In the genomic region with DNA sequence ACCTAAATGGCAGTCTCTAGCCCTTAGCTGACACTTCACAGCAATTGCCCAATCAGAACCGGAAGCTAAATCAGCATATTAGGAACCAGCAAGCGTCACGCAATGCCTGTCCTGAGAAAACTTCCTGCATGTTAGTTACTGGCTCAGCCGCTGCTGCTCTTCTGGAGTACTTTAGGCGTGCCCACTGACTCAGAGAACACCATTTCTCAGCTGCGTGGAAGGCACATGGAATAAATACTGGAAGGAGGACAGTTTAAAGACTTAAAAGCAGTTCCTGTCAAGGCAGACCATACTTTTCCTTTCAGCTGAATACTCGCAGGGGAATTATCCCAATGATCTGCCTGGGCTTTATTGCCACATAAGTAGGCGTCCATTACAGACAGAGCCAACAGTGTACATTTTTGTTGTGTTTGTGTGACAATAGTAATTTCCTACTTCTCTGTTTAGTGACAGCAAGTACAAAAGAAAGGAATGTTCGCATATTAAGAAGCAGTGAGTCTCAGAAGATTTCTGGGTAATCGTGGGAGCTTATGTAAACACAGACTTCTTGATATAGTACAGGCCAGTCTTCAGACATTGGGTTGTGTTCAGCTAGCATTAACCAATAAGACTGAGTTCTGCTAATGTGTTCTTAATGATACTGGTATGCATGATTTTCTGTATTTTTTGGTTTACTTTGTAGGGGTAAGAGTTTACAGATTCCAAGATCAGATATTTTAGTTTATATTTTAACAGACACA, we compare ENCODE assay signal across 8 mouse cellular contexts.
DNase-seq lines count a peak whose midpoint lies in the region; ATAC-seq and TF ChIP-seq lines count a peak whose summit lies in the region.

No protein-coding gene starts in this region.

- no peaks in the 10 kb centered on the region for H3K9me3 ChIP-seq in lung, embryonic 14.5 days (ENCODE audit: low read depth, low read length)

- H3K4me1 ChIP-seq in lung, embryonic 14.5 days (ENCODE audit: insufficient read depth): no peaks in the 10 kb centered on the region

- no peak for TF ChIP-seq CTCF in brain, embryonic 14.5 days (IDR thresholded peaks at IDR 0.05; ENCODE audit: borderline replicate concordance, extremely low read depth, insufficient read depth, insufficient read length)
- TF ChIP-seq CTCF in lung, embryonic 14.5 days (IDR thresholded peaks at IDR 0.05; ENCODE audit: low read depth): no peak

- no peaks in the 10 kb centered on the region for H3K27me3 ChIP-seq in lung, embryonic 14.5 days (ENCODE audit: insufficient read depth, low read length)

- TF ChIP-seq POLR2A in brain, embryonic 14.5 days (IDR thresholded peaks at IDR 0.05; ENCODE audit: borderline replicate concordance, extremely low read depth, insufficient read depth, insufficient read length, poor library complexity, severe bottlenecking): no peak

- H3K27ac ChIP-seq in lung, embryonic 14.5 days (ENCODE audit: low read depth): peak overlapping the region; percentile 37; the same call in 1 of the 2 replicates

- intact Hi-C loops in heart, postnatal 10 days (cut with DNase I): no loop called here

- H3K4me2 ChIP-seq in lung, embryonic 14.5 days: peak overlapping the region; percentile 39

- H3K36me3 ChIP-seq in lung, embryonic 14.5 days (ENCODE audit: insufficient read depth): no peaks in the 10 kb centered on the region

- H3K9ac ChIP-seq in lung, embryonic 14.5 days: no peak overlapping the region

- H3K4me3 ChIP-seq in lung, embryonic 14.5 days (ENCODE audit: low read depth, low read length): no peak overlapping the region

- peak; percentile 64 for DNase-seq in NIH3T3 (ENCODE audit: low read depth)
- DNase-seq in brain, embryonic 14.5 days (ENCODE audit: low read depth): peak; percentile 62
- peak; percentile 39 to 45 for DNase-seq in heart, postnatal 10 days
- peak; percentile 71 for DNase-seq in lung, embryonic 14.5 days
- DNase-seq in spleen, adult 12 weeks (ENCODE audit: low spot score): no peak
- no peak for DNase-seq in spleen, postnatal 14 days (ENCODE audit: low spot score in 2 of 2)
- no peak for DNase-seq in cerebellum, postnatal 10 days

- WGBS in lung, embryonic 14.5 days: 36% methylated on average over 10 of the region's 10 CpGs

- peak; percentile 85 for ATAC-seq in lung, embryonic 14.5 days (ENCODE audit: insufficient read depth)
- no peak for ATAC-seq in erythroblast, adult 5-6 weeks (replicated peaks; ENCODE audit: low FRiP score, poor library complexity, severe bottlenecking)

Comparison
In these comparisons a context has a peak if more than half of its experiments do, and no peak if none do; other contexts are left out.
1. DNase-seq: peak in NIH3T3 (single experiment), brain, embryonic 14.5 days (single experiment), heart, postnatal 10 days (2 of 2) and lung, embryonic 14.5 days (single experiment); none in spleen, adult 12 weeks (single experiment), spleen, postnatal 14 days (0 of 2) and cerebellum, postnatal 10 days (0 of 2).